Mouse (Mus musculus) cerebellum, postnatal 36 days (tissue): Measurements from ENCODE around the gene Rrp8.
A peak's percentile ranks its signal among the peaks of the same experiment; 100 is the strongest.
"Not testable (repeated sequence)": the region's sequence is repeated elsewhere in the genome, so short reads cannot be mapped to it uniquely, and the experiment has no call there.

Experiments
- DNase-seq, 2 experiments: peaks; one replicate each; pipeline ENCODE4 v3.0.0; 2021 to 2022; ENCODE audit warnings: mixed read lengths in 2 of 2

The Rrp8 gene

DNA sequence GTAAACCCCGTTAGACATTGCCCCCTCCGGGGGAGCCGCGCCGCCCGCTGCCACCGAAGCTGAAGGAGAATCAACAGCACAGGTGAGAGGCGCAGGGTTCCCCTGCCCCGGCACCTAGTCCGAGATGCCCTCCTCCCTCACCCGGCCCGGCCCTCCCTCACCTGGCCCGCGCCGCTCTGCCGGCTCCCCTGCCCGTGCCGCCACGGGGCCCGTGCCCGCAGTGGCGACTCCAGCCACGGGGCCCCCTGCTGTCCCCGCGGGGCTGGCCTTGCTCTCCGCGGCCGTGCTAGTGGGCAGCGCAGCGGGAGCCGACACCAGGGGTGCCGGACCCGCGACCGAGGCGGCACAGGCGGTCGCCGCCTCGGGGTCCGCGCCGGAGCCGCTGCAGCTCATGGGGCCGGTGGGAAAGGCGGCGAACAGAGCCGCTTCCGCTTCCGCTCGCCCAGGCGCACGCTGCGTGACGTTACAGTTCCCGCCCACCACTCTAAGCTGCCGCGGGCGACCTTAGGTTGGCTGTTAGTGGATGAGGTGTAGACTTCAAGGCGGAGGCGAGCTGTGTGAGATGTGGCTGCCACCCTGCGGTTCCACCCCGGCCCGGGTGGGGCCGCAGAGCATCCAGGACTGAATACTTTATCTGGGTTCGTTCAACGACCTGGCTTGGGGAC is 6.9 kb upstream of the Rrp8 start, which contains the start of gene Taf10:
Gene Taf10 (minus strand): TSS at position 436 of the 665 bp plus-strand sequence.
- DNase-seq, result peak; percentile 82 to 85

DNA sequence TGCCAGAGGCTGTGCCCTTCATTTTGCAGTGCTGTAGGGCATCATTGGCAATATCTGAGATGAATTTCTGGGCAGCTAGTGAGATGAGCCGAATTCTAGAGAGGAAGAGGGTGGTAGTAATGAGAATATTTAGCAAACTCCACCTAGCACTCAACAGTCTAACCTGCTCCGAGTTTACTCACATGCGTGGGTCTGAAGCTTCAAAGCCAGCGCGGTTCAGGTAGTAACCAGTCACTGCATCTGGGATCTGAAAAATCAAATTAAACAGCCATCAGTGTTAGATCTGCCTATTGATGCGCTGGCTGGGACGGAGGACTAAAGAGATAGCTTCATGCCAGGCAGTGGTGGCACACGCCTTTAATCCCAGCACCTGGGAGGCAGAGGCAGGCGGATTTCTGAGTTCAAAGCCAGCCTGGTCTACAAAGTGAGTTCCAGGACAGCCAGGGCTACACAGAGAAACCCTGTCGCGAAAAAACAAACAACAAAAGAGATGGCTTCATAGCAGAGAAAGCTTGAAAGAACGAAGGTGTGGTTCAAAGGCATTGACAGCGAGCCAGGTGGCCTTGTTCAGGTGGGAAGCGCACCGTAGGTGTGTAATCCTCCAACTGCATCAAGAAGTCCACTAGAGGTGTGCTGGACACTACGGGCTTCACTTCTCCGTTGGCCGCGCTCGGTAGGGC is 6.2 kb upstream of the Rrp8 start:
- not testable (repeated sequence) for DNase-seq

DNA sequence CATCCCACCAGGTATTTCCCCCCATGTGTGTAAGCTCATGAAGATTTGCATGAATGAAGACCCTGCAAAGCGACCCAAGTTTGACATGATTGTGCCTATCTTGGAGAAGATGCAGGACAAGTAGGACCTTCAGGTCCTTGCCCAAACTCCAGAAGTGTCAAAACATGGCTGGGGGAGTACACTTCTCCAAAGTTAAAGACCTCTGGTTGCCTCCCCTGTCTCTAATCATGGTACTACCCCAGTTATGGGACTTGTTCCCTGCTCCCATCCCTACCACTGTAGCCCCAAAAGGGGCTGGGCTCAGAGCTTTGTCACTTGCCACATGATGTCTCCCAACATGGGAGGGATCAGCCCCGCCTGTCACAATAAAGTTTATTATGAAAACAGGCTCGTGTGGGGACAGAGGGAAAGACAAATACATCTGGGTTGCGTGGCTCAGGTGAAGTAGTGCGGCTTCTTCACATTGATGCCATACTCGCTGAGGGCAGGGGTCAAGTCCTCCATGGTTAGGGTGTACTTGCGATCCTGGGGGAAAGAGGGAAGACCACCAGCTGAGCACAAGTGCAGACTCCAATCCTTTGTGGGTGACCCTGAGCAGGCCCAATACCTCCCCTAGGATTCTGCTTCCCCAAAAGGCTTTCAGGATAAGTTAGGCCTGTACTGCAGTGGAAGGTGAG is 5.5 kb upstream of the Rrp8 start:
- not testable (repeated sequence) for DNase-seq

DNA sequence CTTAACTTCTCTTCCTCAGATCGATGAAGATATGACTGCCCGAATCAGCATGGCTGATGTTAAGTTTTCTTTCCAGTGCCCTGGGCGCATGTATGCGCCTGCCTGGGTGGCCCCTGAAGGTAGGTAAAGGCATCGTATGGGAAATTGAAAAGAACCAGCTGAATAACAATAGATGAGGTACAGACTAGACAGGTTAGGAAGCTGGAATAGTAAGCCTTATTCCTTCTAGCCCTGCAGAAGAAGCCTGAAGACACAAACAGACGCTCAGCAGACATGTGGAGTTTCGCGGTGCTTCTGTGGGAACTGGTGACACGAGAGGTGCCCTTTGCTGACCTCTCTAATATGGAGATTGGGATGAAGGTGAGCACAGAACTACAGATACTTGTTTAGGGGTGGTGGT is 4.8 kb upstream of the Rrp8 start:
- no peak for DNase-seq

DNA sequence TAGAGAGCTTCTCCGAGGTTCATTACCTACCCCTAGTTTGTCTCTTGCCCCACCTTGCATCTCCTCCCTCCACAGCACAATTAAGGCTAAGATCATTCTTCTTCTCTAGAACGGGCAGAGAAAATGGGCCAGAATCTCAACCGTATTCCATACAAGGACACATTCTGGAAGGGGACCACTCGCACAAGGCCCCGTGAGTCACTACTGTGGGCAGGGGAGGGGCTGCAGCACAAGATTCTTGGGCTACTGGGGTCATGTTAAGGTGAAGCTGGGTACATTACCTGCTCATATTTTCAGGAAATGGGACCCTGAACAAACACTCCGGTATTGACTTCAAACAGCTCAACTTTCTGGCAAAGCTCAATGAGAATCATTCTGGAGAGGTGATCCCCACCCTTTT is 3.7 kb upstream of the Rrp8 start:
- no peak for DNase-seq

DNA sequence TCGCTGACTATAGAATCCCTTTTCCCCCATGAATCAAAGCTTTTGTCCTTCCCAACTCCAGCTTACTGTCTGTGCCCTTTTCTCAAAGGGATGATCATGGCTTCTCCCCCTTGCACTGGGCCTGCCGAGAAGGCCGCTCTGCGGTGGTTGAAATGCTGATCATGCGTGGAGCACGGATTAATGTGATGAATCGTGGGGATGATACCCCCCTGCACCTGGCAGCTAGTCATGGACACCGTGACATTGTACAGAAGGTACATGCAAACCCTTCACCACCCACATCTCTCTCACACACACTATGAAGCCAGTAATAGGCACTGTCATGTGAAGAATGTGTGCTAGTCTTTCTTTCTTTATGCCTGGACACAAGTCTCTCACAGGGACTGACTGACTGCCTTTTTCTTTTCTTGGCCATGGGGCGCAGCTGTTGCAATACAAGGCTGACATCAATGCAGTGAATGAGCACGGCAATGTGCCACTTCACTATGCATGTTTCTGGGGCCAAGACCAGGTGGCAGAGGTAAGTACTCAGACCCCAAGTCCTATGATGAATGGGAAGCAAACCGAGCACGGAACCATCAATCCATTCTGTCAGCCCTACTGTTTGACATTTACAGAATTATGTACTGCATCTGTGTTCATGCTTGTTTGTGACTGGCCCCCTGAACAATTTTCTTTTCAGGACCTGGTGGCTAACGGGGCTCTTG is 3.1 kb upstream of the Rrp8 start:
- no peak for DNase-seq

DNA sequence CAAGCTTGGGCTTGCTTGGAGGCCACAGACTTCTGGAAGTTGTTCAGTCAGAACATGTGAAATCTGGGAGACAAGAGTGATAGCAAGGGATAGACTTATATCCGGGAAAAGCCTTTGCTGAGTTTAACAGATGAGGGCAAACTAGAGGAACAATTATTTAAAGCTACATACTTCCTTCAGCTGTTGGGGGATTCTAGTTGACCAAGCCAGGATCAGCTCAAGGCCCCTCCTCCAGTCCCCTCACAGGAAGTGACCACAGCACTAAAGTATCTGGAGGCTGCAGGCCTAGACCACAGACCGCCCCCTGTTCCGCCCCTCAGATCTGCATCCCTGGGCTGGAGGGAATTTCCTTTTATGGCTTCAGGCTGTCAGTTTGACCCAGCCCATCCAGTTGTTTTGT is 1.8 kb upstream of the Rrp8 start:
- no peak for DNase-seq

DNA sequence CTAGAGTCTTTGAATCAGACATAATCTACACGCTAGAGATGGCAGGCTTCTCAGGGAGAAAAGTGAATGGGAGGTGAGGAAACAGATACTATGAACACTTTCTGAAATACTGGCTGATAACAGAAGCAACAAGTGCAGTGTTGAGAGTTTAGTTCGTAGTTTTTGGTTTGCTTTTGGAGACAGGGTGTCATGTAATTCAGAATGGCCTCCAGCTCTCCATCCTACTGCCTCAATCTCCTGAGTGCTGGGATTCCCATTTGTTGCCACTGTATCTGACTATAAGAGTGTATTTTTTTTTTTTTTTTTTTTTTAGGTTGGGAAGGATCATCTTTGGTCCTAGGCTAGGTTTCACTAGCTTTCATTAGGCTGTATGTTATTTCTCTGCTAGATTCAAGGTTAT is 1.1 kb upstream of the Rrp8 start:
- DNase-seq, result no peak

DNA sequence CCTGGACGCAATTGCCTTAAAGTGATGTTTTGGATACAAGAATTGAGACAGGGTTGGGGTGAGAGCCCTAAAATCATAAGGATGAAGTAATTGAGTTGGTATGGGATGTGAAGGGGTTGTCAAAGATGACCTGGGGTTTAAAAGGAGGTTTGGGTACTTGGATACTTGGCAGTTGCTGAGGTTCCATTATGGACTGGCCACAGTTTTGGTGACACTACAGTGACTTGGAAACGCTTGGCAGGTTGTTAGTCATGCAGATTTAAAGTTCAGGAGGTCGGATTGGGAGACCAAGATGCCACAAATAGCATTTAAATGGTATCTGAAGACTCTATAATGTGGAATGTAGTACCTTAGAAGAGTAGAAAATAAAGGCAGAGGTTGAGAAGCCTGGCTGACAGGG is 463 bp upstream of the Rrp8 start:
- no peak for DNase-seq

DNA sequence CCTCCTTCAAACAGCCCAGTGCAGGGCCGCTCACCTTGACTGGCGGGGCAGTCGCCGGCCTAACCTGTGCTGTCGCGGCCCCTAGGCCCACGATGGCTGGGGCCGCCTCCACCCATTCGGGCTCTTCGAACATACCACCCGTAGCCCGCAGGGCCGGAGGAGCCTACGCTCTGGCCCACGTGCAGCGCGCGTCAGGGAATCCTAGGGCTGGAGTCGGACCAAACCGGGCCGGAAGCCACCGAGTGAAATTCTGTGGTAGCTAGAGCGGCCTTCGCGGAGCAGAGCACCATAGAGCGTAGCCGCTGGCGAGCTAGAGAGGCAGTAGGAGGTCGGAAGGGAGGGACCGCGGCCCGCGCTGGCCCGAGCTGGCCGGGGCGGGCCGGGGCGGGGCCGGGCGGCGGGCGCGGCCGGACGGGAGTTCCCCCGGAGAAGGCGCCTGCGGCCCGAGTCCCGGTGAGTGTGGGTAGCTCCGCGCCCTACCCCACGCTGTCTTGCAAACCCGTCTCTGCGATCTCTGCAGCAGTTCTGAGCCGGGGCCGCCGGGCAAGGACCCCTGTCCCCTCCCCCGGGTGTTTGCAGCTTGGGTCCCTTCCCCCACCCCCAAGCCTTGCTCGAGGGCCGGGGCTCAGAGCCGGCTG is 802 bp downstream of the Rrp8 start, which contains the start of gene Ilk:
Gene Ilk (plus strand): TSS at position 329 of the 638 bp plus-strand sequence.
- DNase-seq, result peak; percentile 93

DNA sequence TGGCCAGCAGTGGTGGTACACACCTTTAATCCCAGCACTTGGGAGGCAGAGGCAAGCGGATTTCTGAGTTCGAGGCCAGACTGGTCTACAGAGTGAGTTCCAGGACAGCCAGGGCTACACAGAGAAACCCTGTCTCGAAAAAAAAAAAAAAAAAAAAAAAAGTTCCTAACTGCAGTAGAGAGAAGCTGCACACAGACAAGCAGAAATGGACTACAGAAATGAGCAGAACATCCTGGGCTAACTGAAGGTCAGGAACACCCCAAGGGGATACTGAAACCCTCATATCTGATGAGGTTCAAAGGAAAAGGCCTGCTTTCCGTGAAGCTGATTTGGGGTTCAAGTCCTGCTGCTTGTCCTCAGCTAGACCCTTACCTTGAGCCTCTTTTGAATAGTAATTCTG is 1.7 kb downstream of the Rrp8 start:
- DNase-seq, result not testable (repeated sequence)

DNA sequence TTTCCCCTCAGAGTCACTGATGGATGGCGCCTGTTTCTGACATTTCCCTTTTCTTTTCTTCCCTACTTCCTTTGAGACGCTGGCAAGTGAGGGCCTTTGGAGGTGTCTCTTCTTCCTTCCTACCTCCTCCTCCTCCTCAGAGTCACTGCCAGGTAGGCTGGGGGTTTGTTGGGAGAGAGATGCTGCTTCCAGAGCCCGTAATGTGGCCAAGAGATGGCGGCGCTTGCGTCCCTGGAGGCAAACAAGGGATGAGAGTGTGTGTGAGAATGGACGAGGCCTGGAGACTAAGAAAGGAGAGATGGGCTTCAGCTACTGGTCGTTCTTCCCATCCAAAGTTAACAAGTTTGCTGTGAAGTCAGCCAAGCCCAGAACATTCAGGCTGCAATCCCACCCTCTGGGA is 2.4 kb downstream of the Rrp8 start:
- DNase-seq, result no peak

DNA sequence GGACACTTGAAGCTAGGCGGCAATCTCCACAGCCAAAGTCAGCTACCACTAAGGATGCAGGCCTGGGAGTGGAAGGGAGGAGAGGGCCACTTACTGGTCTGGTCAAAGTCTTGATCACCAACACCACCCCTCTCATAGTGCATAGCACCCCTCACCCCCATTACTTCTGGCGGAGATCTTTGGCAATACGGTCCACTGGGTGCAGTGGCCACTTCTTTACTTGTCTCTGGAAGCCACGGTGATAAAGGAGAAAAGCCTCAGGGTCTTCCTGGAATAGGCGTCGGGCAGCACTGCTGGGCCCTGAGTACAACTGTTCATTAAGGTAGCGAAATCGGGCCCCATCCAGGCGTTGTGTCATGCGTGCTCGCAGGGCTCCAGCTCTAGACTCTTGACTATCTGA is 3.3 kb downstream of the Rrp8 start:
- no peak for DNase-seq

DNA sequence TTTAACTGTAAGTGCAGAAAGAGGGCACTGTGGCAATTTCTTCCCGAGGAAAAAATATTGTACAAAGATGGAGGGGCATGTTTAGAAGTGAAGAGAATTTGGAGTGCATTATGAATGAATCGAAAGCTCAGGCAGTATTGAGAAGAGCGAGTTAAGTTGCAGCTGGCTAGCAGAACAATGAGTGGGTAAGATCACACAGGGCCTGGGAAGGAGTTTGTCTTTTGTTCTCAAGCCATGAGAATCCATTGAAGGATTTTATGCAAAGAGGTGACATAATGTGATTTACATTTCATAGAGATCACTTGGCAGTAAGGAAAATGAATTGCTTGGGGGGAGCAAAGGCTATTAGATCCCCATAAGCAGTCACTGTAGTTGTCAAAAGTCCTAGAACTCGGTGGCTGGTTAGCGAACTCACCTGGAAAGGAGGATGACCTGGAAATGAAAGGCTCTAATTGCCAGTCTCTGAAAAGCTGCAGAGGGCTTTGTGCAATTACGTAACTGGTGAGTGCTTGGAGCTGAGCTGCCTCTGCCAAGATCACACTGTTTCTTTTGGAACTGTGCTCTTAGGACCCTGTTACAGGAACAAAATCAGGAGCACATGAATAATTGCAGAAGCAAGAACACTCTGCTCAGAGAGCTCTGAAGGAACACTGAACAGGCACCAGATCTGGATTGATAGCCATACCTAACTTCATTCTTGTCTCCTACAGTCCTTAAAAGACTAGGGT is 8.3 kb downstream of the Rrp8 start:
- no peak for DNase-seq

DNA sequence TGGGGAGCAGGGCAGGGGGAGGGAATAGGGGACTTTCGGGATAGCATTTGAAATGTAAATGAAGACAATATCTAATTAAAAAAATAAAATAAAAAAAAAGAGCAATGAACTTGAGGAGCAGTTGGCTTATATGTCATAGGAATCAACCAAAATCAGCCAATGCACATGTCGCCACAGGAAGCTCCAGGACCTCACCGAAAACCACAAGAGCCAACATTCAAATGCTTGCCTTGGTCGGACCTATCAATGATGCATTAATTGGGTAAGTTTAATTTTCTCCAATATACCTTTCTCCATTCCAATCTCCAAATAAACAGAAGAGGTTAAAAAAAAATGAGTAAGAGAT is 10.2 kb downstream of the Rrp8 start:
- DNase-seq, result no peak

DNA sequence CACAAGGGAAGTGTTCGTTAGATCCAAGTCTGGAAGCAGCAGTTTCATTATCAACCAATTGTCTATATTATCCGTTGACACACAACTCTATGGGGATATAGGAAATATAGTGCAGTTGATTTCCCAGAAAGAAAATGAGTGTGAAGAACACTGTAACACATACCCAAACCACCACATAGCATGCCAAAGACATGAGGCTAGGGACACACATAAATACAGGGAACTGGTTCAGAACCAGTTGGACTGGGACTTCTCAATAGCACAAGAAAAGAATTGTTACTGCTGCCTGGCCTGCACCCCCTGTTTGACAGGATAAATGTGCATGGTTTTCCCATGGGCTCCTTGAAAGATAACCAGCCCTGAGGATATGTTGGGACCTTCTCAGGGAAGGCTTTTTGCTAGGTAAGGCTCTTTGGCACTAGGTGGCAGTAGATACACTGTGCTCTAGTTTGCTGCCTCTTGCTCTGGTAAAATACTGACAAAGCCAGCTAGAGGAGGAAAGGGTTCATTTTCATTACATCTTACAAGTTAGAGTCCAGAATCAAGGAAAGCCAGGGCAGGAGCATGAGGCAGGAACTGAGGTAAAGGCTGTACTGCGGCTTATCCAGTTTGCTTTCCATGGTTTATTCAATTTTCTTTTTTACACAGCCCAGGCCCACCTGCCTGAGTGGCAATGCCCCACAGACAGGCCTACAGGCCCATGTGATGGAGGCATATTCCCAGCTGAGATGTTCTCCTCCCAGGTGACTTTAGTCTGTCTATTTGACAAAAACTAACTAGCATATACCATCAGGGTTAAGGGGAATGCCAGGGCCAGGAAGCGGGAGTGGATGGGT is 10.8 kb downstream of the Rrp8 start:
- DNase-seq, result peak in 1 of 2 experiments; percentile 59

DNA sequence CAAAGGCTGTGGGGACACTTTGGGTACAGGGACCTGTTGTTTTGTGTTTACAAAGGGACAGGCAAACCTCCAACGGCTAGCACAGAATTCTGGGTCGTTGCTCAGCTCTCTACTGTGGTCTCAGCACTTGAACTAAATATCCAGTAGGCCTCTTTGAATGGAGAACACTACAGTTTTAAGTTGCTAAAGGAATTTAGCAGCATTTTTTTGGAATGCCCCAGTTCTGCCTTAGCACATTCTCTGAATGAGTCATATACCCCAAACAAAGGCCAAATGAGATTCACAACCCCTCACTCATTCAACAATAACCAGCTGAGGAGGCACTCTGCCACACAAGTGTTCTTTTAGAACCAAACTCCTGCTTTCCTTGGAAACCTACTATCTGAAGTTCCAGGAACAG is 15.3 kb downstream of the Rrp8 start:
- no peak for DNase-seq

DNA sequence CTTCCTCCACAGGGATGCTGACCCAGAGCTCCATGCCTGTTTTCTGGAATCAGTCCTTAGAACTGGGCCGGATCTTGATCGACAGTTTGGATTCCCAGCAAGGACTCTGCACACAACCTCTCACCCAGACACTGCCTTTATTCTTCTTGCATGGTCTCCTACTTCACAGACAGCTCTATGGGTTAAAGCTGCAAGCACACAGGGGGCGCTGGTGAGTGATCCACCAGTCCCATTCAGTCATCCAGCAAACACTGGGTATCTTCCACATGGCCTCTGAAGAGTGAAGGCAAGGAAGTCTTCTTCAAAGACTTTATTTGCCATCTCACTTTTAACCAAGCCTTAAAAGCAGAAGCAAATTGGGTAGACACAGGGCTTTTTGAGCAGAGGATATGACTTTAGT is 21.8 kb downstream of the Rrp8 start:
- DNase-seq, result no peak

DNA sequence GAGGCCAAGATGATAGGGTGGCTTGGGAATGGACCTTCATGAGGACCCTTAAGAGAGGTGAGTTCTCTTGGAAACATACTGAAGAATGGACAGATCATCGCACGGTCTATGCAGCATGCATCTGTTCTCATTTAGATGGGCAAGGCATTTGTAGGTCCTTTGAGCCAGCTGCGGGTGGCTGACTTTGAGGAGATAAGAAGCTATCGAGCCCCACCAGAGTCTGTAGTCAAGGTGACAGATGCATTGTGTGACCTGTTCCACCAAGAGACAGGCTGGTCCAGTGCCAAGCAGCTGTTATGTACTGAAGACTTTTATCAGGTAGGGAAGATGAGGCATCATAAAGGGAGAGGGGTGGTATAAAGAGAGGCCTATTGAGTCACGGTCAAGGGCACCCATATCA is 28.5 kb downstream of the Rrp8 start:
- DNase-seq, result no peak

DNA sequence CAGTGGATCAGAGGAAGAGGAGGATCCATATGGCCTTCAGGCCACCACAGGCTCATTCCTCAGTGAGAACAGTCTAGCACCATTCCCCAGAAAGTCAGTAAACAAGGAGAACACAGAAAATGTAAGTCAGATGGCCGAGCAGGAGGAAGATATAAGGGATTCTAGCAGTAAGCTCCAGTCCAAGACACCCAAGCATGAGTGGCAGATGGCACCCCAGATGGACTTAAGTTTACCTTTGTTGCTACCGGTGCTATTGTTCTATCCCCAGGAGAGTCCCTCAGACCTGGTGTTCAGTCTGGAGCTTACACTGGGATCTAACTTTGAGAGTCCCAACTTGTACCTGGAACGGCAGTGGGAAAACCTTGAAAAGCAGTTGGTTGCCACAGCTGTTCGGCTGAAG is 33.4 kb downstream of the Rrp8 start:
- DNase-seq, result peak in 1 of 2 experiments; percentile 29

DNA sequence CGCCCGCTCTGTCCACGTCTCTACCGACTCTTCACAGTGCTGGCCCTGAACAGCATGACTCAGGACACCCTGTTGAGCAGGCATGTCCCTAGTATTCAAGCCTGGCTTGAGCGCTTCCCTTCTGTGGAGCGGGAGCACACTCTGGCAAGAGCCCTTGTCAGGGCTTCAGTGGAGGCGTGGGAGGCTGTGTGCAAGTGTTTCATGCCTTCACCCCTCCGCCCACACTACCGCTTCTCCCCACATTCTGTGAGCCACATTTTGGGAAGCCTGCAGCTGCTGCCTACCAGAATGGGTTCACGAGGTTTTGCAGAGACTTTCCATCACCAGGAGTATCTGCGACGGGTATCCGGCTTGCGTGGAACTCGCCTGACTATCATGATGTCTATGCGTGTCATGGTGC is 34.0 kb downstream of the Rrp8 start:
- DNase-seq, result peak in 1 of 2 experiments; percentile 9
